ENCODE assay signal across 8 mouse cellular contexts in genomic region chr11:97840991-97841661, GRCm38 (mm10). TPM values are rescaled to one million over a fixed set of nuclear protein-coding genes. Genes with fewer than 3 reads are reported as not detected.
DNase-seq lines count a peak whose midpoint lies in the region; ATAC-seq and TF ChIP-seq lines count a peak whose summit lies in the region.

No protein-coding gene starts in this region.

- peak; percentile 98 for DNase-seq in 3T3-L1 (ENCODE audit: low read depth, low spot score)
- peak; percentile 81 for DNase-seq in adrenal gland, postnatal 14 days
- peak; percentile 93 for DNase-seq in embryonic facial prominence, embryonic 11.5 days (ENCODE audit: low spot score)
- DNase-seq in heart, adult 2 months = peak; percentile 75 to 82
- DNase-seq in kidney, adult 11 months = peak; percentile 80
- peak; percentile 91 for DNase-seq in left cerebral cortex, postnatal 36 days (ENCODE audit: low spot score in 2 of 2)

- peak; percentile 67 for TF ChIP-seq POLR2A in heart, adult 2 months (IDR thresholded peaks at IDR 0.05; ENCODE audit: insufficient read depth, low read depth, low read length)

- WGBS in embryonic facial prominence, embryonic 11.5 days = 1% methylated on average over 22 of the region's 22 CpGs
- WGBS in heart, adult 2 months = 8% methylated on average over 22 of the region's 22 CpGs
- 2% methylated on average over 22 of the region's 22 CpGs for WGBS in midbrain, embryonic 12.5 days
- 2% methylated on average over 22 of the region's 22 CpGs for WGBS in stomach, embryonic 14.5 days

- H3K36me3 ChIP-seq in embryonic facial prominence, embryonic 11.5 days (replicated peaks; ENCODE audit: control insufficient read depth, insufficient read depth, low read depth, low read length) = 0 out of 2 replicates have a peak, but pooled peaks cover 2% of the 10 kb centered on the region
- H3K36me3 ChIP-seq in heart, adult 2 months (ENCODE audit: control insufficient read depth, insufficient read depth, low read length) = no peaks in the 10 kb centered on the region
- peaks cover 21% of the 10 kb centered on the region for H3K36me3 ChIP-seq in midbrain, embryonic 12.5 days
- peaks cover 18% of the 10 kb centered on the region for H3K36me3 ChIP-seq in stomach, embryonic 14.5 days (ENCODE audit: control insufficient read depth, insufficient read depth, low read length)

- no peaks in the 10 kb centered on the region for H3K27me3 ChIP-seq in embryonic facial prominence, embryonic 11.5 days (ENCODE audit: control insufficient read depth, insufficient read depth, low read length)
- no peaks in the 10 kb centered on the region for H3K27me3 ChIP-seq in heart, adult 2 months (ENCODE audit: control insufficient read depth, insufficient read depth, low read length)
- H3K27me3 ChIP-seq in midbrain, embryonic 12.5 days = no peaks in the 10 kb centered on the region
- H3K27me3 ChIP-seq in stomach, embryonic 14.5 days (ENCODE audit: control insufficient read depth, insufficient read depth, low read length) = no peaks in the 10 kb centered on the region

- intact Hi-C loops in heart, adult 2 months (cut with DNase I) = loop anchor here (2.0 kb wide), 2 partner anchors 40 to 44 kb away; partner anchors contain the start of gene Fbxo47
- intact Hi-C loops in left cerebral cortex, postnatal 36 days (cut with DNase I) = loop anchor here (1.0 to 2.0 kb wide), 2 partner anchors 34 to 42 kb away; no protein-coding TSS in a partner anchor

- no peaks in the 10 kb centered on the region for H3K9me3 ChIP-seq in embryonic facial prominence, embryonic 11.5 days (replicated peaks; ENCODE audit: control insufficient read depth, low read length)
- no peaks in the 10 kb centered on the region for H3K9me3 ChIP-seq in midbrain, embryonic 12.5 days
- H3K9me3 ChIP-seq in stomach, embryonic 14.5 days (ENCODE audit: control insufficient read depth, low read depth, low read length) = no peaks in the 10 kb centered on the region

- no peaks in the 10 kb centered on the region for H3K79me2 ChIP-seq in heart, adult 2 months (replicated peaks; ENCODE audit: control insufficient read depth, insufficient read depth, low read length)

- peak overlapping the region; percentile 34 for H3K4me3 ChIP-seq in embryonic facial prominence, embryonic 11.5 days (ENCODE audit: low read depth, low read length)
- H3K4me3 ChIP-seq in heart, adult 2 months = peak overlapping the region; percentile 57
- peak overlapping the region; percentile 54 for H3K4me3 ChIP-seq in midbrain, embryonic 12.5 days
- H3K4me3 ChIP-seq in stomach, embryonic 14.5 days (ENCODE audit: low read depth, low read length) = peak overlapping the region; percentile 36

- ATAC-seq in embryonic facial prominence, embryonic 11.5 days (replicated peaks; ENCODE audit: insufficient number of reproducible peaks, low FRiP score, low TSS enrichment, low read depth) = peak; percentile 86
- peak; percentile 76 for ATAC-seq in midbrain, embryonic 12.5 days (ENCODE audit: low FRiP score, low read depth)
- ATAC-seq in stomach, embryonic 14.5 days (ENCODE audit: insufficient number of reproducible peaks, insufficient read depth, low FRiP score, low read depth) = peak; percentile 70; the same call in 1 of the 2 replicates

- H3K4me1 ChIP-seq in embryonic facial prominence, embryonic 11.5 days (ENCODE audit: control insufficient read depth, insufficient read depth, low read length) = no peaks in the 10 kb centered on the region
- peaks cover 2% of the 10 kb centered on the region for H3K4me1 ChIP-seq in heart, adult 2 months (ENCODE audit: control insufficient read depth, insufficient read depth, low read length)
- H3K4me1 ChIP-seq in midbrain, embryonic 12.5 days = peaks cover 15% of the 10 kb centered on the region
- peaks cover 5% of the 10 kb centered on the region; the same call in 1 of the 2 replicates for H3K4me1 ChIP-seq in stomach, embryonic 14.5 days (ENCODE audit: control insufficient read depth, insufficient read depth, low read length)

- no peak for TF ChIP-seq CTCF in heart, adult 2 months (IDR thresholded peaks at IDR 0.05)

- H3K9ac ChIP-seq in embryonic facial prominence, embryonic 11.5 days (replicated peaks; ENCODE audit: low read length) = peak overlapping the region; percentile 67
- H3K9ac ChIP-seq in heart, adult 2 months (ENCODE audit: low read depth, low read length) = peak overlapping the region; percentile 45
- peak overlapping the region; percentile 68 for H3K9ac ChIP-seq in midbrain, embryonic 12.5 days (replicated peaks)
- H3K9ac ChIP-seq in stomach, embryonic 14.5 days (replicated peaks; ENCODE audit: low read depth, low read length) = peak overlapping the region; percentile 39; the same call in 1 of the 2 replicates

- peak overlapping the region; percentile 71 for H3K27ac ChIP-seq in embryonic facial prominence, embryonic 11.5 days (replicated peaks; ENCODE audit: low read depth, low read length)
- peak overlapping the region; percentile 78 for H3K27ac ChIP-seq in heart, adult 2 months
- peak overlapping the region; percentile 85 for H3K27ac ChIP-seq in midbrain, embryonic 12.5 days (replicated peaks)
- H3K27ac ChIP-seq in stomach, embryonic 14.5 days (ENCODE audit: low read length) = peak overlapping the region; percentile 46

- peak overlapping the region; percentile 51 for H3K4me2 ChIP-seq in embryonic facial prominence, embryonic 11.5 days (ENCODE audit: low read depth, low read length)
- peak overlapping the region; percentile 63 for H3K4me2 ChIP-seq in midbrain, embryonic 12.5 days (replicated peaks)
- peak overlapping the region; percentile 42 for H3K4me2 ChIP-seq in stomach, embryonic 14.5 days (replicated peaks; ENCODE audit: low read depth, low read length)

- TF ChIP-seq EP300 in heart, adult 2 months (IDR thresholded peaks at IDR 0.05; ENCODE audit: insufficient read depth, low read depth, low read length) = no peak

RNA-seq across cellular contexts. Expression of gene B230217C12Rik, which starts 0.5 kb away (rescaled TPM):
- total RNA-seq in adrenal gland, postnatal 14 days (2021) = 2.4 and 3.5 TPM in 2 replicates
- 15.4 and 20.0 TPM in 2 replicates for polyA plus RNA-seq in embryonic facial prominence, embryonic 11.5 days (2014; fragmentation: Nextera tagmentation; extraction: Ambion mirVana)
- 1 to 10 TPM in 1 of 2 experiments, under 1 TPM in 1; 0.64 to 1.6 TPM for total RNA-seq in heart, adult 2 months (2021)
- polyA plus RNA-seq in heart, adult 2 months (2012; rRNA removed) = 2.3 and 2.7 TPM in 2 replicates
- 10 to 100 TPM; 79.9 to 81.0 TPM for total RNA-seq in left cerebral cortex, postnatal 36 days (2021)
- polyA plus RNA-seq in midbrain, embryonic 12.5 days (2016; fragmentation: Nextera tagmentation; extraction: Ambion mirVana) = 14.2 and 15.8 TPM in 2 replicates
- 6.4 and 8.3 TPM in 2 replicates for polyA plus RNA-seq in stomach, embryonic 14.5 days (2014; fragmentation: Nextera tagmentation; extraction: Ambion mirVana)

RNA-seq across cellular contexts. Expression of gene Lasp1, which starts 42.3 kb away (rescaled TPM):
- 98.2 and 107 TPM in 2 replicates for total RNA-seq in adrenal gland, postnatal 14 days (2021)
- polyA plus RNA-seq in embryonic facial prominence, embryonic 11.5 days (2014; fragmentation: Nextera tagmentation; extraction: Ambion mirVana) = 62.6 and 67.8 TPM in 2 replicates
- total RNA-seq in heart, adult 2 months (2021) = 10 to 100 TPM; 28.2 to 31.6 TPM
- 31.1 and 38.5 TPM in 2 replicates for polyA plus RNA-seq in heart, adult 2 months (2012; rRNA removed)
- total RNA-seq in left cerebral cortex, postnatal 36 days (2021) = 100 to 1,000 TPM; 175 to 183 TPM
- polyA plus RNA-seq in midbrain, embryonic 12.5 days (2016; fragmentation: Nextera tagmentation; extraction: Ambion mirVana) = 102 and 106 TPM in 2 replicates
- polyA plus RNA-seq in stomach, embryonic 14.5 days (2014; fragmentation: Nextera tagmentation; extraction: Ambion mirVana) = 73.2 and 82.0 TPM in 2 replicates

RNA-seq across cellular contexts. Expression of gene Fbxo47, which starts 42.8 kb away (rescaled TPM):
- 1.0 and 1.2 TPM in 2 replicates for total RNA-seq in adrenal gland, postnatal 14 days (2021)
- 0.60 and 0.61 TPM in 2 replicates for polyA plus RNA-seq in embryonic facial prominence, embryonic 11.5 days (2014; fragmentation: Nextera tagmentation; extraction: Ambion mirVana)
- total RNA-seq in heart, adult 2 months (2021) = under 1 TPM; 0.29 to 0.45 TPM
- polyA plus RNA-seq in heart, adult 2 months (2012; rRNA removed) = 0.29 and 0.43 TPM in 2 replicates
- 1 to 10 TPM; 1.9 to 3.7 TPM for total RNA-seq in left cerebral cortex, postnatal 36 days (2021)
- polyA plus RNA-seq in midbrain, embryonic 12.5 days (2016; fragmentation: Nextera tagmentation; extraction: Ambion mirVana) = 0.54 and 0.71 TPM in 2 replicates
- polyA plus RNA-seq in stomach, embryonic 14.5 days (2014; fragmentation: Nextera tagmentation; extraction: Ambion mirVana) = 0.29 and 0.56 TPM in 2 replicates

RNA-seq across cellular contexts. Expression of gene Rpl23, which starts 58.9 kb away (rescaled TPM):
- 809 and 980 TPM in 2 replicates for total RNA-seq in adrenal gland, postnatal 14 days (2021)
- polyA plus RNA-seq in embryonic facial prominence, embryonic 11.5 days (2014; fragmentation: Nextera tagmentation; extraction: Ambion mirVana) = 524 and 537 TPM in 2 replicates
- 100 to 1,000 TPM; 509 to 574 TPM for total RNA-seq in heart, adult 2 months (2021)
- 103 and 140 TPM in 2 replicates for polyA plus RNA-seq in heart, adult 2 months (2012; rRNA removed)
- total RNA-seq in left cerebral cortex, postnatal 36 days (2021) = 100 to 1,000 TPM; 330 to 339 TPM
- polyA plus RNA-seq in midbrain, embryonic 12.5 days (2016; fragmentation: Nextera tagmentation; extraction: Ambion mirVana) = 370 and 378 TPM in 2 replicates
- 774 and 780 TPM in 2 replicates for polyA plus RNA-seq in stomach, embryonic 14.5 days (2014; fragmentation: Nextera tagmentation; extraction: Ambion mirVana)

Comparison
In these comparisons a context has a peak if more than half of its experiments do, and no peak if none do; other contexts are left out.
1. Peak in every context shown above with its lines: DNase-seq, ATAC-seq, H3K4me3 ChIP-seq and H3K27ac ChIP-seq.